Mouse (Mus musculus) gastrocnemius, adult 2 months (tissue): ENCODE measurements around the gene Kdm7a. TPM values are rescaled to one million over a fixed set of nuclear protein-coding genes. Genes with fewer than 3 reads are reported as not detected.

Experiments used
- DNase-seq: peaks from one replicate; pipeline ENCODE4 v3.0.0; 2022
- H3K27ac ChIP-seq: fragments of 200-600 bp; 2 replicates; pipeline ENCODE4 v1.8.1; 2022; ENCODE audit warnings: mild to moderate bottlenecking
- H3K4me3 ChIP-seq: fragments of 200-600 bp; 2 replicates; pipeline ENCODE4 v1.8.1; 2022; ENCODE audit warnings: mild to moderate bottlenecking, moderate library complexity
- CTCF ChIP-seq: fragments of 200-600 bp; IDR thresholded peaks from 2 replicates; pipeline ENCODE4 v1.8.1; 2022; ENCODE audit warnings: antibody characterized with exemption, mild to moderate bottlenecking, moderate library complexity
- intact Hi-C: fragments of 180-260 bp; cut with DNase I; formaldehyde crosslinking; loops from one replicate; pipeline ENCODE4 v1.15.1; 2025
- total RNA-seq, 2 experiments: library from RNA; stranded (reverse); gene quantifications; 2 replicates each; pipeline ENCODE4 v1.2.3; 2021

Gene Kdm7a
- total RNA-seq, 2 experiments from 2014 or later = 23.6 to 28.2 TPM

DNA sequence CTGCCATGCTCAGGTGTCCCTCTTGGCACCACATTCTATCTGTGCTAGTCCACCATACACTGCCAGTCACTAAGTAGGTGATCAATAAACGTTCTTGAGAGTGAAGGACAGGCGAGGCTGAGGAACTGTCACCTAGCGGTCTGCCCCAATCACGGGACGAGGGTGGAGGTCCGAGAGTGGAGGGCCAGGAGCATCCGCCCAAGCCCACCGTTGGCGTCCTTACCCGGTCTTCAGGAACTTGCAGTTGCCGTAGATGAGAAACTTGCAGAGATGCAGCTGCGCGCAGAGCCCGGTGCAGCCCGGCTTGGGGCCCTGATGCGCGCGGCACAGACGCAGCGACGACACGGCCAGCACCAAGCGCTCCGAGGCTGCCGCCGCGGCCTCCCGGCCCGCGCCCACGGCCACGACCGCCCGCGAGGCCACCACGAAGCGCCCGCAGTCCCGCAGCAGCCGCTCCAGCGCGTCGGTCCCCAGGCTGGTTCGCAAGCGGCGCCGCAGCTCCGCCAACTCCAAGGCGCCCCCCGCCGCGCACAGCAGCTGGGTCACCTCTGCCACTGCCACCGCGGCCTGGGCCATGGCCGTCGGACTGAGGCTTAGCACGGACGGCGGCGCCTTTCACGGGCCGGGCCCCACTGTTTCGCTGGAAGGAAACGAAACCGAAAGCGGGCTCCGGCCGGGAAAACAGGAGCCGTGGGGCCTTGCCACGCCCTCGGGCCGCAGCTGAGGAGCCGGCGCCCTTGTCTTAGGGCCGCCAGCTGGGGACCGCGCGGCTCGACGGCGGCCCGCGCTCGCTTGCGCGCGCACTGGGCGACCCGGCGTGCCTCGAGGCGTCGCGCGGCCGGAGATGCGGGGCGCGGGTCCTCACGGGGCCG is 88.8 kb downstream of the Kdm7a start, which contains the start of gene Parp12:
TSS of gene Parp12 (minus strand) at position 766 of the 872 bp plus-strand sequence.
- DNase-seq = peak; percentile 89
- intact Hi-C loops = no loop called here
- no peak for TF ChIP-seq CTCF
- Histone ChIP-seq H3K4me3 (peak within 1 kb of the TSS; percentile 96), H3K27ac (peak within 1 kb of the TSS; percentile 91)

DNA sequence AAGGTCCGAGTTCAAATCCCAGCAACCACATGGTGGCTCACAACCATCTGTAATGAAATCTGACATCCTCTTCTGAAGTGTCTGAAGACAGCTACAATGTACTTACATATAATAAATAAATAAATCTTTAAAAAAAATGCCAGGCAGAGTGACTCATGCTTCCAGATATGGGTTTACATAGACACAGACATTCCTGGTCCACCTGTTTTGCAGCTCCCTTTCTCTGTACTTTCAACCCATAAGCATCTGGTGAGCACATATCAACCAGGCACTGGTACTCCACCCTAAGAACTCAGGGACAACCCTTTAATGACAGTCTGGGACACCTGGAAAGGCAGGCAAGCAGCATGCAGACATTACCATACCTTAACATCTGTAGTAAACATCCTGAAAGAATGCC is 91.2 kb downstream of the Kdm7a start:
- intact Hi-C loops = no loop called here
- no peak for TF ChIP-seq CTCF
- DNase-seq = no peak
- H3K27ac ChIP-seq = no peak overlapping the region
- no peak overlapping the region for H3K4me3 ChIP-seq

DNA sequence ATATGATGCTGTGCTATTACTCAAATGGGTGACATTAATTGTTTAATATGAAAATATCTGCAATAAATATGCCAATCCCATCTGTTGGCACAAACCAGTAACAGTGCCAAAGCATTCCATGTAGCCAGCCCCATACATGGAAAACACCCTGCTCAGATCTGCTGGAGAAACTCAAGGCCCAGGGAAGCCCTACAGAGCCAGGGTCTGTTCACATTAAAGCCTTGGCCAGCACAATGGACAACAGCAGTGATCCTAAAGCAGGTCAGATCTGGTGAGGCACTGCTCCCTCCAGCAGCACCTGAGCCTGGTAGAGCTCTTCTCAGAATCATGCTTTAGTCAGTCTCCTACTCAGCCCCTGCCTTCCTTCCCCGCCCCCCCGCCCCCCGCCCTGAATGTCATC is 93.4 kb downstream of the Kdm7a start:
- Histone ChIP-seq H3K4me3 (no peak overlapping the region), H3K27ac (no peak overlapping the region)
- no peak for TF ChIP-seq CTCF
- no peak for DNase-seq
- intact Hi-C loops = no loop called here

DNA sequence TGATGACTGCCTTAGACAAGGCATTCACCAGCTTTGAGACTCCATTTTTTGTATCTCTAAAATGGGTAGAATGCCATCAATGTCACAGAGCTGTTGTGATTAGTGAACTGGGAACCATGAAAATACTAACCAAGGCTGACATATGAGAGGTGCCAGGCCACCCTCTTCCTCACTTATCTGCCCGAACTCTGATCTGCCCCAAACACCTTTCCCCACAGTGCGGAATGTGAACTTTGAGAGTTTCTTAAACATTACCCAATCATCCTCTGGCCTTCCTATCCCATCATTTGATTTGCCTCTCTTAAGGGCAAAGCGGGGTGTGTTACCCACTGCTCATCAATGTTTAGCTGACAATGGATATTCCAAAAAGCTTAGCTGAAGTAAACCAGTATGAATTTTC is 93.9 kb downstream of the Kdm7a start:
- intact Hi-C loops = no loop called here
- no peak for TF ChIP-seq CTCF

DNA sequence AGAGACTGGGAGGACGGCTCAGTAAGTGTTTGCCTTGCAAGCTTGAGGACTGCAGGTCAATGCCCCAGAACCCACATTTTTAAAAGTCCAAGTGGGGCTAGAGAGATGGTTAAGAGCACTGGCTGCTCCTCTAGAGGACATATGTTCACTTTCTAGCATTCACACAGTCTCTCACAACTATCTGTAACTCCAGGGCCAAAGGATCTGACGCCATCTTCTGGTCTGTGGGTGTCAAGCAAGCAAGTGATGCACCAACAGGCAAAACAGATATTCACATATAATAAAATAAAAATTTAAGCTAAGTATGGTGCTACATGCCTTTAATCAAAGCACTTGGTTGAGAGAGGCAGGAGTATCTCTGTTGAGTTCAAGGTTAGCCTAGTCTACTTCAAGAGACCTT is 99.8 kb downstream of the Kdm7a start:
- intact Hi-C loops = no loop called here
- Histone ChIP-seq H3K27ac (no peak overlapping the region), H3K4me3 (no peak overlapping the region)
- no peak for DNase-seq
- TF ChIP-seq CTCF = peak; percentile 17; the same call in 1 of the 2 replicates

More for the DNA sequence above, 93.9 kb downstream of the Kdm7a start:
- Histone ChIP-seq H3K27ac (no peak overlapping the region), H3K4me3 (no peak overlapping the region)
- DNase-seq = no peak

DNA sequence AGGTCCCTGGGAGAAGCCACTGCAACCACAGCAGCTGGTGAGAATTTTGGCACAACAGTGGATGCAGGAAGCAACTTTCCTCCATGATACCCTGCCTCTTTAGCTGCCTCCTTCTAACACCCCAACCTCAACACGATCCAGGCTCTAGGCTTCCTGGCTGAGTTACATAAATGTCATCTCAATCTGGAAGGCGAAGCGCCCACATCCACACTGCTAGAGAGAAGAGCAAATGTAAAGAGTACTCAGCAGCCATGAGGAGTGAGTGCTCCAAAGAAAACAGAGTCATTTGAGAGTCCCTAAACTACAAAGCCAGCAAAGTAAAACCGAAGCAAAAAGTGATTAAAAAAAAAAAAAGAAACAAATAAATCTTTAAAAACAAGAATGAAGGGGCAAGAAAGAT is 102.0 kb downstream of the Kdm7a start:
- no peak overlapping the region for H3K4me3 ChIP-seq
- no peak for TF ChIP-seq CTCF
- intact Hi-C loops = no loop called here
- H3K27ac ChIP-seq = no peak overlapping the region
- no peak for DNase-seq

Other genes starting within 250 kb of the Kdm7a start
- gene Parp12, start 88.4 kb downstream of the Kdm7a start, total RNA-seq = 1 to 10 TPM; 3.6 to 4.0 TPM
- 10 to 100 TPM; 14.2 to 15.9 TPM for gene Slc37a3, start 170.9 kb upstream of the Kdm7a start, total RNA-seq
- gene Rab19, start 174.4 kb upstream of the Kdm7a start, total RNA-seq = under 1 TPM in 1 of 2 experiments, not detected in 1; 0.14 TPM
- 10 to 100 TPM; 16.0 to 17.8 TPM for gene Mkrn1, start 213.7 kb upstream of the Kdm7a start, total RNA-seq